Mouse (Mus musculus) liver, embryonic 13.5 days (tissue): Measurements from ENCODE around the gene Brd2. TPM values are rescaled to one million over a fixed set of nuclear protein-coding genes. Genes with fewer than 3 reads are reported as not detected.

ENCODE experiments used
- ATAC-seq: fragments of 200-750 bp; cut with Nextera tagmentation; 2 replicates; pipeline ENCODE4 v1.8.0; 2017; ENCODE audit warnings: low read depth, mild to moderate bottlenecking, moderate number of reproducible peaks, moderate library complexity
- DNase-seq: peaks from one replicate; pipeline ENCODE4 v3.0.0; 2022
- H3K27ac ChIP-seq: fragments of 300-500 bp; sonication (generic); 2 replicates; pipeline ENCODE4 v1.5.1; 2015; ENCODE audit warnings: moderate library complexity, mild to moderate bottlenecking, inconsistent platforms
- H3K27me3 ChIP-seq: fragments of 300-500 bp; sonication (generic); 2 replicates; pipeline ENCODE4 v1.6.1; 2015; ENCODE audit warnings: mild to moderate bottlenecking, inconsistent platforms
- H3K36me3 ChIP-seq: fragments of 300-500 bp; sonication (generic); 2 replicates; pipeline ENCODE4 v1.6.1; 2015; ENCODE audit warnings: mild to moderate bottlenecking, inconsistent platforms
- H3K4me1 ChIP-seq: fragments of 300-500 bp; sonication (generic); replicated peaks from 2 replicates; pipeline ENCODE4 v1.6.1; 2015; ENCODE audit warnings: inconsistent platforms
- H3K4me2 ChIP-seq: fragments of 300-500 bp; sonication (generic); 2 replicates; pipeline ENCODE4 v1.6.1; 2015; ENCODE audit warnings: inconsistent platforms, mild to moderate bottlenecking, moderate library complexity
- H3K4me3 ChIP-seq: fragments of 300-500 bp; sonication (generic); replicated peaks from 2 replicates; pipeline ENCODE4 v1.5.1; 2015; ENCODE audit warnings: mild to moderate bottlenecking, inconsistent platforms
- H3K9ac ChIP-seq: fragments of 300-500 bp; sonication (generic); 2 replicates; pipeline ENCODE4 v1.6.1; 2015; ENCODE audit warnings: mild to moderate bottlenecking, inconsistent platforms
- H3K9me3 ChIP-seq: fragments of 300-500 bp; sonication (generic); replicated peaks from 2 replicates; pipeline ENCODE4 v1.6.1; 2016; ENCODE audit warnings: inconsistent platforms
- WGBS: fragments of 180-500 bp; shearing (Covaris S2); methylation state at CpG from one replicate; pipeline ENCODE4 v1.1.7; 2015; ENCODE audit not compliant: insufficient replicate concordance; 5-methylcytosine and 5-hydroxymethylcytosine counted together
- polyA plus RNA-seq: library from polyadenylated mRNA; unstranded; fragments of >200 nt; fragmentation: Nextera tagmentation; extraction: Ambion mirVana; gene quantifications from 2 replicates; pipeline ENCODE4 v1.2.1, GENCODE M21; 2015

Gene Brd2
- polyA plus RNA-seq, 1 experiment from 2014 or later: 42.0 TPM

- Histone ChIP-seq H3K27me3 (no peaks in the 10 kb centered on the region), H3K36me3 (peaks cover 35% of the 10 kb centered on the region), H3K4me3 (peak overlapping the region; percentile 100), H3K4me1 (peaks cover 54% of the 10 kb centered on the region), H3K9ac (peak overlapping the region; percentile 98), H3K4me2 (peak overlapping the region; percentile 99), H3K9me3 (no peaks in the 10 kb centered on the region), H3K27ac (peak overlapping the region; percentile 100)
- DNase-seq (peak; percentile 82), ATAC-seq (peak; percentile 33)
- WGBS: under 1% methylated on average over 31 of the region's 31 CpGs
These were observed 1.6 kb downstream of the Brd2 start for GRCm38 (mm10) chr17:34120814-34121171.

GRCm38 (mm10) chr17:34120180-34120723, 2.2 kb downstream of the Brd2 start:
- ATAC-seq (no peak), DNase-seq (peak; percentile 66)
- Histone ChIP-seq H3K4me2 (peak overlapping the region; percentile 99), H3K27ac (peak overlapping the region; percentile 100), H3K9ac (peak overlapping the region; percentile 98), H3K4me3 (peak overlapping the region; percentile 100), H3K9me3 (no peaks in the 10 kb centered on the region), H3K27me3 (no peaks in the 10 kb centered on the region), H3K4me1 (peaks cover 56% of the 10 kb centered on the region), H3K36me3 (peaks cover 37% of the 10 kb centered on the region)
- WGBS: under 1% methylated on average over 39 of the region's 42 CpGs

- peak within 1 kb of the TSS; percentile 99 for H3K9ac ChIP-seq
- peak; percentile 98 for DNase-seq
- H3K4me3 ChIP-seq: peak within 1 kb of the TSS; percentile 100
- H3K9me3 ChIP-seq: no peaks in the 10 kb centered on the region
- H3K36me3 ChIP-seq: peaks cover 44% of the 10 kb centered on the region
- peak within 1 kb of the TSS; percentile 100 for H3K27ac ChIP-seq
- no peaks in the 10 kb centered on the region for H3K27me3 ChIP-seq
- H3K4me2 ChIP-seq: peak within 1 kb of the TSS; percentile 99
- ATAC-seq: peak; percentile 74
- under 1% methylated on average over 95 of the region's 96 CpGs for WGBS
- peaks cover 55% of the 10 kb centered on the region for H3K4me1 ChIP-seq
These were observed 2.9 kb downstream of the Brd2 start, which contains the start of gene H2-DMa for GRCm38 (mm10) chr17:34119249-34120179. H2-DMa (plus strand) TSS chr17:34119541.

- peaks cover 51% of the 10 kb centered on the region for H3K36me3 ChIP-seq
- H3K4me3 ChIP-seq: peak overlapping the region; percentile 100
- peak; percentile 32 for ATAC-seq
- peak overlapping the region; percentile 99 for H3K9ac ChIP-seq
- no peaks in the 10 kb centered on the region for H3K27me3 ChIP-seq
- H3K9me3 ChIP-seq: no peaks in the 10 kb centered on the region
- WGBS: 0% methylated on average over 38 of the region's 38 CpGs
- no peak for DNase-seq
- peak overlapping the region; percentile 92 for H3K4me2 ChIP-seq
- H3K27ac ChIP-seq: peak overlapping the region; percentile 89
- H3K4me1 ChIP-seq: peaks cover 49% of the 10 kb centered on the region
These were observed 3.6 kb downstream of the Brd2 start for GRCm38 (mm10) chr17:34118873-34119248.

- H3K36me3 ChIP-seq: peaks cover 57% of the 10 kb centered on the region
- no peak for ATAC-seq
- no peaks in the 10 kb centered on the region for H3K9me3 ChIP-seq
- H3K9ac ChIP-seq: peak overlapping the region; percentile 99
- H3K4me1 ChIP-seq: peaks cover 47% of the 10 kb centered on the region
- no peak for DNase-seq
- H3K4me3 ChIP-seq: peak overlapping the region; percentile 100
- WGBS: under 1% methylated on average over 67 of the region's 67 CpGs
- H3K4me2 ChIP-seq: peak overlapping the region; percentile 92
- no peaks in the 10 kb centered on the region for H3K27me3 ChIP-seq
- peak overlapping the region; percentile 89 for H3K27ac ChIP-seq
These were observed 4.1 kb downstream of the Brd2 start for GRCm38 (mm10) chr17:34118113-34118872.

- peak overlapping the region; percentile 100 for H3K4me3 ChIP-seq
- H3K9me3 ChIP-seq: no peaks in the 10 kb centered on the region
- H3K9ac ChIP-seq: peak overlapping the region; percentile 99
- H3K4me1 ChIP-seq: peaks cover 40% of the 10 kb centered on the region
- DNase-seq: no peak
- H3K4me2 ChIP-seq: peak overlapping the region; percentile 92
- H3K27me3 ChIP-seq: no peaks in the 10 kb centered on the region
- peak overlapping the region; percentile 89 for H3K27ac ChIP-seq
- WGBS: 2% methylated on average over 5 of the region's 5 CpGs
- H3K36me3 ChIP-seq: peaks cover 64% of the 10 kb centered on the region
- no peak for ATAC-seq
These were observed 4.9 kb downstream of the Brd2 start for GRCm38 (mm10) chr17:34117421-34118112.

- Histone ChIP-seq H3K36me3 (peaks cover 71% of the 10 kb centered on the region), H3K27me3 (no peaks in the 10 kb centered on the region), H3K4me1 (peaks cover 40% of the 10 kb centered on the region), H3K4me3 (peak overlapping the region; percentile 100), H3K9me3 (no peaks in the 10 kb centered on the region), H3K27ac (peak overlapping the region; percentile 15), H3K9ac (peak overlapping the region; percentile 99), H3K4me2 (peak overlapping the region; percentile 92)
- WGBS: 54% methylated on average over 7 of the region's 7 CpGs
- no peak for ATAC-seq
- DNase-seq: no peak
These were observed 5.6 kb downstream of the Brd2 start for GRCm38 (mm10) chr17:34116736-34117370.

- Histone ChIP-seq H3K9me3 (no peaks in the 10 kb centered on the region), H3K4me3 (no peak overlapping the region; the same call in 1 of the 2 replicates), H3K4me1 (peaks cover 31% of the 10 kb centered on the region), H3K27ac (no peak overlapping the region), H3K27me3 (no peaks in the 10 kb centered on the region), H3K36me3 (peaks cover 98% of the 10 kb centered on the region), H3K9ac (no peak overlapping the region), H3K4me2 (no peak overlapping the region)
- no peak for ATAC-seq
- DNase-seq: no peak
- 95% methylated on average over 7 of the region's 7 CpGs for WGBS
These were observed 8.3 kb downstream of the Brd2 start for GRCm38 (mm10) chr17:34114114-34114513.

- Histone ChIP-seq H3K9ac (no peak overlapping the region), H3K4me3 (no peak overlapping the region), H3K27ac (no peak overlapping the region), H3K27me3 (no peaks in the 10 kb centered on the region), H3K9me3 (no peaks in the 10 kb centered on the region), H3K4me2 (no peak overlapping the region), H3K4me1 (0 out of 2 replicates have a peak, but pooled peaks cover 11% of the 10 kb centered on the region), H3K36me3 (peaks cover 65% of the 10 kb centered on the region)
- WGBS: 75% methylated on average over 8 of the region's 8 CpGs
- DNase-seq (no peak), ATAC-seq (no peak)
These were observed 12.1 kb downstream of the Brd2 start for GRCm38 (mm10) chr17:34110309-34110708.

GRCm38 (mm10) chr17:34109806-34110195, 12.6 kb downstream of the Brd2 start:
- DNase-seq (no peak), ATAC-seq (no peak)
- 63% methylated on average over 3 of the region's 3 CpGs for WGBS
- H3K4me2 ChIP-seq: no peak overlapping the region
- 0 out of 2 replicates have a peak, but pooled peaks cover 7% of the 10 kb centered on the region for H3K4me1 ChIP-seq
- no peak overlapping the region for H3K9ac ChIP-seq
- no peaks in the 10 kb centered on the region for H3K27me3 ChIP-seq
- no peak overlapping the region for H3K27ac ChIP-seq
- no peak overlapping the region for H3K4me3 ChIP-seq
- peaks cover 59% of the 10 kb centered on the region for H3K36me3 ChIP-seq
- H3K9me3 ChIP-seq: no peaks in the 10 kb centered on the region
